Mouse (Mus musculus) heart, embryonic 14.5 days (tissue): ENCODE measurements around the gene Gm10944. TPM values are rescaled to one million over a fixed set of nuclear protein-coding genes. Genes with fewer than 3 reads are reported as not detected.
A peak's percentile ranks its signal among the peaks of the same experiment; 100 is the strongest.

Experiments used
- ATAC-seq: fragments of 200-750 bp; cut with Nextera tagmentation; 2 replicates; pipeline ENCODE4 v1.8.0; 2017; ENCODE audit warnings: low read depth, moderate TSS enrichment; ENCODE audit not compliant: insufficient number of reproducible peaks, insufficient read depth, low FRiP score
- H3K27ac ChIP-seq, 2 experiments: fragments of 200-500 bp in 1 of 2; fragments of 300-500 bp in 1 of 2; sonication (generic) in 1 of 2; replicated peaks in 1 of 2; 2 replicates each; pipeline ENCODE4 v1.5.1; 2012 to 2014; ENCODE audit warnings: low read depth in 2 of 2, low read length in 2 of 2, control low read depth in 1 of 2, mild to moderate bottlenecking in 1 of 2, mixed read lengths in 1 of 2; ENCODE audit not compliant: control insufficient read depth in 1 of 2, insufficient read depth in 1 of 2
- H3K27me3 ChIP-seq: fragments of 300-500 bp; sonication (generic); 2 replicates; pipeline ENCODE4 v1.6.1; 2014; ENCODE audit warnings: mild to moderate bottlenecking, low read length, control low read depth; ENCODE audit not compliant: control insufficient read depth, insufficient read depth
- H3K36me3 ChIP-seq: fragments of 300-500 bp; sonication (generic); 2 replicates; pipeline ENCODE4 v1.6.1; 2014; ENCODE audit warnings: mild to moderate bottlenecking, control low read depth, low read length, mixed read lengths; ENCODE audit not compliant: control insufficient read depth, insufficient read depth
- H3K4me1 ChIP-seq, 2 experiments: fragments of 200-500 bp in 1 of 2; fragments of 300-500 bp in 1 of 2; sonication (generic) in 1 of 2; 2 replicates each; pipeline ENCODE4 v1.6.1; 2012 to 2014; ENCODE audit warnings: low read length in 2 of 2, control low read depth in 1 of 2, mixed read lengths in 1 of 2; ENCODE audit not compliant: control insufficient read depth in 2 of 2, insufficient read depth in 2 of 2
- H3K4me2 ChIP-seq: fragments of 300-500 bp; sonication (generic); 2 replicates; pipeline ENCODE4 v1.6.1; 2014; ENCODE audit warnings: mild to moderate bottlenecking, low read length
- H3K4me3 ChIP-seq, 2 experiments: fragments of 200-500 bp in 1 of 2; fragments of 300-500 bp in 1 of 2; sonication (generic) in 1 of 2; 2 replicates each; pipeline ENCODE4 v1.5.1; 2012 to 2014; ENCODE audit warnings: low read length in 2 of 2, mild to moderate bottlenecking in 2 of 2, control low read depth in 1 of 2, low read depth in 1 of 2, moderate library complexity in 1 of 2; ENCODE audit not compliant: control insufficient read depth in 1 of 2, insufficient read depth in 1 of 2
- H3K9ac ChIP-seq: fragments of 300-500 bp; sonication (generic); 2 replicates; pipeline ENCODE4 v1.6.1; 2014; ENCODE audit warnings: mild to moderate bottlenecking, low read length
- H3K9me3 ChIP-seq: fragments of 300-500 bp; sonication (generic); 2 replicates; pipeline ENCODE4 v1.6.1; 2016; ENCODE audit warnings: low read length, control low read depth; ENCODE audit not compliant: control insufficient read depth
- WGBS: fragments of 180-500 bp; shearing (Covaris S2); extraction: QIAGEN DNeasy Blood & Tissue Kit; methylation state at CpG from one replicate; pipeline ENCODE4 v1.1.7; 2014; 5-methylcytosine and 5-hydroxymethylcytosine counted together
- polyA plus RNA-seq: library from polyadenylated mRNA; unstranded; fragments of >200 nt; fragmentation: Nextera tagmentation; extraction: Ambion mirVana; gene quantifications from 2 replicates; pipeline ENCODE4 v1.2.1, GENCODE M21; 2014

Gm10944 gene
- polyA plus RNA-seq = not detected in 2 replicates

DNA sequence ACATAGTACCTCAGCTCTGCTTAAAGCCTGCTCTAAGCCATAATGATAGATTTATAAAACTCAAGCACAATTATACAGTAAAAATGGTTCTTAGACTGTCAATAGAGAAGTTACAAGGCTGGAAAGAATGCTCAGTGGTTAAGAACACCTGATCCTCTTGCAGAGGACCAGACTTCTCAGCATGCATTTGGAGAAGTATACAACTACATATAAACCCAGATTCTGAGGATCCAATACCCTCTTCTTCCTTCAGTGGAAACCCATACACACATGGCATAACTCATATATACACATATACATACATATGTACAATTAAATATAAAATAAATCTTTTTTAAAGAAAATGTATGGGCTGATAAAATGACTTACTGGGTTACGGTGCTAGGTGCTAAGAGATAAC, at the start of gene Gm10944:
Gene Gm10944, plus strand, starts transcription at position 301 of the 400 bp plus-strand sequence.
- 73% methylated on average over 1 of the region's 1 CpGs for WGBS
- no peaks in the 10 kb centered on the region for H3K27me3 ChIP-seq
- no peak for ATAC-seq
- no peaks in the 10 kb centered on the region for H3K4me1 ChIP-seq
- no peak within 1 kb of the TSS for H3K27ac ChIP-seq
- H3K4me2 ChIP-seq = no peak within 1 kb of the TSS
- H3K9me3 ChIP-seq = no peaks in the 10 kb centered on the region
- H3K36me3 ChIP-seq = no peaks in the 10 kb centered on the region
- no peak within 1 kb of the TSS for H3K9ac ChIP-seq
- no peak within 1 kb of the TSS for H3K4me3 ChIP-seq

DNA sequence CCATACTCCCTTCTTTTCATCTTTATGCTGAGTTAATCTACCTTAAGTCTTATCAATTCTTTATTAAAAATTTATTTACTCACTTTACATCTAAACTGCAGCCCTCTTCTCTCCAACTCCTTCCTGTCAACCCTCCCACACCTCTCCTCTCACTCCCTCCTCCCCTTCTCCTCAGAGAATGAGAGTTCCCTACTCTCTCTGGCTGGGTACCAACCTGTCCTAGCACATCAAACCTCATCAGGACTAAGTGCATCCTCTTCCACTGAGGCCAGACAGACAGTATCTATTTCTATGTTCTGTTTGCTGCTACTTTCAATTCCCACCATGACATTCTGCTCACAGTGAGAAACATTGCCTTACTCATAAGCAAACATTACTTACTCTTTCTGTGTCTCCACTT, 25.2 kb upstream of the Gm10944 start:
- H3K27me3 ChIP-seq = no peaks in the 10 kb centered on the region
- no peak overlapping the region for H3K4me2 ChIP-seq
- no peak overlapping the region for H3K4me3 ChIP-seq
- H3K9me3 ChIP-seq = no peaks in the 10 kb centered on the region
- H3K9ac ChIP-seq = no peak overlapping the region
- H3K36me3 ChIP-seq = no peaks in the 10 kb centered on the region
- ATAC-seq = no peak
- H3K4me1 ChIP-seq = no peaks in the 10 kb centered on the region; a peak in 1 of 4 replicates
- H3K27ac ChIP-seq = no peak overlapping the region

- Histone ChIP-seq H3K27ac (no peak overlapping the region), H3K36me3 (no peaks in the 10 kb centered on the region), H3K27me3 (no peaks in the 10 kb centered on the region), H3K4me3 (no peak overlapping the region), H3K4me1 (no peaks in the 10 kb centered on the region; a peak in 1 of 4 replicates), H3K9ac (no peak overlapping the region), H3K4me2 (no peak overlapping the region), H3K9me3 (no peaks in the 10 kb centered on the region)
- no peak for ATAC-seq
- 82% methylated on average over 4 of the region's 4 CpGs for WGBS
Measured at GRCm38 (mm10) chr10:10656621-10657020, 24.5 kb upstream of the Gm10944 start.

DNA sequence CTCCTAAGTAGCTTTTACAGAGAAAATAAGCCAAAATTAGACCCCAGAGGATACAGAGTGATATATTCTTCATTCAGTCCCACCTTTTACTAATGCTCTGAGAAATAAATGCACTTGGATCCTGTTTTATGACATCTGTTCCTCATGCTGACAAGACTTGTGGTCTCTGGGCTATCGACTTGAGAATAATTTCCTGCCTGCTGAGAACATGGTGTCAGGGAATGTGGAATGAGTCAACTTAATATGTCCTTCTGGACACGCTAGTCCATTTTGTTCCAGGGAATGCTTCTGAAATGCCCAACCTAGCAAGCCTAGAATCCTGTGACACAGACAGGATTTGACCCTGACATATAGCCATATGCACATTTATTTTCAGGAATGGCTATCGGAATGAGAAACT, 22.0 kb upstream of the Gm10944 start:
- Histone ChIP-seq H3K4me3 (no peak overlapping the region), H3K36me3 (no peaks in the 10 kb centered on the region), H3K27ac (no peak overlapping the region), H3K27me3 (no peaks in the 10 kb centered on the region), H3K4me1 (no peaks in the 10 kb centered on the region; a peak in 1 of 4 replicates), H3K4me2 (no peak overlapping the region), H3K9me3 (no peaks in the 10 kb centered on the region), H3K9ac (no peak overlapping the region)
- WGBS = 80% methylated on average over 3 of the region's 3 CpGs
- ATAC-seq = no peak

- Histone ChIP-seq H3K36me3 (no peaks in the 10 kb centered on the region), H3K27me3 (no peaks in the 10 kb centered on the region), H3K4me1 (no peaks in the 10 kb centered on the region), H3K4me2 (no peak overlapping the region), H3K9me3 (no peaks in the 10 kb centered on the region), H3K9ac (no peak overlapping the region), H3K27ac (no peak overlapping the region), H3K4me3 (no peak overlapping the region)
- no peak for ATAC-seq
- WGBS = 63% methylated on average over 3 of the region's 3 CpGs
Measured at GRCm38 (mm10) chr10:10659976-10660375, 21.2 kb upstream of the Gm10944 start.

- peaks cover 9% of the 10 kb centered on the region; the same call in 1 of the 2 replicates for H3K27me3 ChIP-seq
- H3K27ac ChIP-seq = no peak overlapping the region
- no peaks in the 10 kb centered on the region for H3K9me3 ChIP-seq
- peak overlapping the region; percentile 95 for H3K4me2 ChIP-seq
- no peaks in the 10 kb centered on the region for H3K36me3 ChIP-seq
- peaks cover 0 to 5% of the 10 kb centered on the region in 2 experiments; a peak in 1 of 4 replicates for H3K4me1 ChIP-seq
- WGBS = 2% methylated on average over 35 of the region's 35 CpGs
- ATAC-seq = no peak
- peak overlapping the region; percentile 48 to 50 for H3K4me3 ChIP-seq
- H3K9ac ChIP-seq = peak overlapping the region; percentile 60
Measured at GRCm38 (mm10) chr10:10688907-10689667, 7.9 kb downstream of the Gm10944 start.

DNA sequence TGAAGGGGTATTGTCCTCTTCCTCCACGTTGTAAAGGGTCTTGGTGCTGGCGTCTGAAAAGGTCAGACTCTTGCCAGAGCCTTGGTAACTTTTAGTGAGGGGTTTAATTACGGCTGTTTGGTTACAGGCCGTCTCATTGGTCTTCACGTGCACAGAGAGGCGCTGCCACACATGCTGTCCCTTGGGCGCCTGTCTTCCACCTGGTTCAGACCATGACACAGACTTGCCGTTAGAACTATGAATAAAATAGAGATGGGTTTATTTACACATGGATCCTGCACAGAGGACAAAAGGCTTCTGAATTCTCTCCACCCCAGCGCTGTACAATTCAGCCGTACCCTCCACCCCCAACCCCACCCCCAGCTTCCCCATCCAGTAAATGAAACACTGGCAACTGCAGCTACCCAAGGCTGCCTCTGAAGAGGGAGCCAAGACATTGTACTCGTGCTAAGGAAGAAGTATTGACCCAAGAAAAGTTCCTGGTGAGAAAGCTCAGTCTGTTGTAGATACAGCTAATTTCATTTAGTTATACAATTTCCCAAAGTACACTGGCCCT, 8.6 kb downstream of the Gm10944 start:
- ATAC-seq = no peak
- Histone ChIP-seq H3K4me1 (peaks cover 0 to 5% of the 10 kb centered on the region in 2 experiments; a peak in 1 of 4 replicates), H3K4me2 (peak overlapping the region; percentile 95), H3K27ac (no peak overlapping the region), H3K4me3 (peak overlapping the region; percentile 48 to 50), H3K9me3 (no peaks in the 10 kb centered on the region), H3K27me3 (peaks cover 9% of the 10 kb centered on the region; the same call in 1 of the 2 replicates), H3K9ac (peak overlapping the region; percentile 60; the same call in 1 of the 2 replicates), H3K36me3 (no peaks in the 10 kb centered on the region)
- WGBS = 18% methylated on average over 11 of the region's 11 CpGs
